Mouse (Mus musculus) lung, postnatal 25 days (tissue): Measurements from ENCODE around the gene C2cd2l.
A peak's percentile ranks its signal among the peaks of the same experiment; 100 is the strongest.
"Not testable (repeated sequence)": the region's sequence is repeated elsewhere in the genome, so short reads cannot be mapped to it uniquely, and the experiment has no call there.

ENCODE experiments used
- DNase-seq: peaks from one replicate; pipeline ENCODE4 v3.0.0; 2022; ENCODE audit warnings: low spot score

The C2cd2l gene

DNA sequence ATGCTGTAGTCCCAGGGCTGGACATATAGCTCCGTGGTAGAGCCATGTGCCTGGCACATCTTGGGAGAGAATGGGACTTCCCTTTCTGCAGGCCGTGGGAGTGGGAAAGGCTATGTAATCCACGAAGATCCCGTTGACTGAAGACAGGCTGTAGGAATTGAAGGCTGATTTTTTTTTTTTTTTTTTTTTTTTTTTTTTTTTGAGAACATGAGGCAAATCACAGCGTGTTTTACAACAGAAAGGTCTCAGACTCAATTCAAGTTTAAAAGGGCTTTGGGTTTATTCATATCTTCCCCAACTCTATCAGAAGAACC, 16.0 kb upstream of the C2cd2l start:
- DNase-seq: no peak

- no peak for DNase-seq
Measured at GRCm38 (mm10) chr9:44335331-44336092, 15.4 kb upstream of the C2cd2l start.

DNA sequence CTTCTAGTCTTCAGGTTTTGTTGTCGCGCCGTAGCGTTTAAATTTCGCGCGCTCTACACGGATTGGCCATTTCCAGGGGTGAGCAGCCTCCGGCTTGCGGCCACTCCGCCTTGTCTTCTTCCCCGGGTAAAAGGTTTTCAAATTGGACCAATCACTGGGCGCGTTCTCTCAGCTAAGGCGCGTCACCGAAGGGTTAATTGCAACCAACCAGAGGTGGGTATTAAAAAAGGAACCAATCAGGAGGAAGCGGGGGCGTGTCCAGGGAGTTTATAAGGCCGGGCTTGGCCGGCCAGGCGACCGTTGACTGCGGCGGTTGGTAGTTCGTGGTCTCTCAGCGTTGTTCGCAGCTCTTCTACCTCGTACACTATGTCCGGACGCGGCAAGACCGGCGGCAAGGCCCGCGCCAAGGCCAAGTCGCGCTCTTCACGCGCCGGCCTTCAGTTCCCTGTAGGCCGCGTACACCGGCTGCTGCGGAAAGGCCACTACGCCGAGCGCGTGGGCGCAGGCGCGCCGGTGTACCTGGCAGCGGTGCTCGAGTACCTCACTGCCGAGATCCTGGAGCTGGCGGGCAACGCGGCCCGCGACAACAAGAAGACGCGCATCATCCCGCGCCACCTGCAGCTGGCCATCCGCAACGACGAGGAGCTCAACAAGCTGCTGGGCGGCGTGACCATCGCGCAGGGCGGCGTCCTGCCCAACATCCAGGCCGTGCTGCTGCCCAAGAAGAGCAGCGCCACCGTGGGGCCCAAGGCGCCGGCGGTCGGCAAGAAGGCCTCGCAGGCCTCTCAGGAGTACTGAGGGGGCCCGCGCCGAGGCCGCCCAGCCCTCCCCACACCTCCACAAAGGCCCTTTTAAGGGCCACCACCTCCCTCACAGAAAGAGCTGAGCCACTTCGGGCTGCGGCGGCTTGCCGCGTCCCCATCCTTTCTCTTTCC, 14.6 kb upstream of the C2cd2l start, which contains the start of gene H2afx:
H2afx (plus strand) TSS at position 299 of the 935 bp plus-strand sequence.
- peak; percentile 100 for DNase-seq

- no peak for DNase-seq
Measured at GRCm38 (mm10) chr9:44332918-44333638, 13.0 kb upstream of the C2cd2l start.

DNA sequence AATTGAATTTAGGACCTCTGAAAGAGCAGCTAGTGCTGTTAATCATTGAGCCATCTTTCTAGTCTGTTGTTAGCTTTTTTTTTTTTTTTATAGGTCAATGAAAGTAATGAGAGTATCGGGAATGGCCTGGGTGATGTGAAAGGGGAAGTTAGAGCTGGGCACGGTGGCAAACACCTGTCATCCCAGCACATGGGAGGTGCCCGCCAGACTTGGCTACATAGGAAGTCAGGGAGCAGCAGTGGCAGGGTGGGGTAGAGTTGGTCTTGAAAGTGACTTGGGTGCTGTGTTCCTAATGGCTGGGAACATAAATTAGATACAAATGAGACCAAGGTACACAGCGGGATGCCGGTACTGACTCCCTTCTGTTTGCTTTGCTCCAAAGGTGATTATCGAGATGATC, 10.7 kb upstream of the C2cd2l start:
- DNase-seq: no peak

GRCm38 (mm10) chr9:44327926-44328325, 7.8 kb upstream of the C2cd2l start:
- DNase-seq: no peak

DNA sequence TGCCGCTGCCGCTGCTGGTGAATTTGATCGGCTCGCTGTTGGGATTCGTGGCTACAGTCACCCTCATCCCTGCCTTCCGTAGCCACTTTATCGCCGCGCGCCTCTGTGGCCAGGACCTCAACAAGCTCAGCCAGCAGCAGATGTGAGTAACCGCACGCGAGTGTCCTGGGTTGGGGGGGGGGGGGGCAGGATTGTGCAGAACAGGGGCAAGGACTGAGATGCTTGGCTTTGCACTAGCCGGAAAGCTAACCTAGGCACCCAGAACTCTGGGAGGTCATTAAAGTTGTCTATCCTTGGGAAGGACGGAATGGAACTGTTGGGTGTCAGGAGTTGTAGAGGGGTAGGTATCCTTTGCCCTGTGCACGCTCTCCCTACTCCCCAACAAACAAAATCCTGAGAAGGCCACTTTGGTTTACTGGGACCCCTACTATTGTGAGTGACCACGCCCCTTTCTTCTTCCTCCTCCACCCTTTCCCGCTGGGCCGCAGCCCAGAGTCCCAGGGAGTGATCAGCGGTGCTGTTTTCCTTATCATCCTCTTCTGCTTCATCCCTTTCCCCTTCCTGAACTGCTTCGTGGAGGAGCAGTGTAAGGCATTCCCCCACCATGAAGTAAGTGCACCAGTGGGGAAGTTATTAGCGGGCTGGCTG, 7.1 kb upstream of the C2cd2l start:
- DNase-seq: peak; percentile 62

DNA sequence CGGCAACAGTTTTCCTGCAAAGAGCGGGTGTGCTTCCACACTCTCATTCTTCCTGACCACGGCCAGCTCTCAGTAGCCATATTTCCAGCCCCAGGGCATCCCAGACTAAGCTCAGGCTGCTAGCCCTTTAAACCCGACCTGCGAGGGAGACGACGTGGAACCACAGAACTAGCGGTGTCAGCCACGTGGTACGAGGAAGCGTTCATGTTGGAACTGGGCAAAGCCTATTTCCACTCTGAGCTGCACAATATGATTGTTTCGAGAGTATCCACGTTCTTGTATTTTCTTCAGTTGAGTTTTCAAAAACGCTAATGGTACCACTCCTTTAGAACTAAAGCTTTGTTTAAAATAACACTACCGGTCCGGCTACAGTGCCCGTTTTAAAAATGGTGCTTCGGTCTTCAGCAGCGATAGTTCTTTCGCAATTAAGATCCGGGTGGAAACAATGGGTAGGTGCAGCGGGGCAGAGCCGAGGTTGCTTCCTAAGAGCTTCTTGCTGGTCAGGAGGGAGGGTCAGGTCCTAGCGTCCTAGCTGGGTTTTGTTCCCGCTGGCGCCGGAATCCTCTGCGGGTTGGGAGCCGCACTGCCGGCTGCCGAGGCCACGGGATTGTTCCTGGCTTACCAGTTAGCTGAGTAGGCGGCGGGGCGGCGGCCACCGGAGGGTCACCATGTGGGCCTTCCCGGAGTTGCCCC, 6.4 kb upstream of the C2cd2l start:
- DNase-seq: peak; percentile 92

- DNase-seq: no peak
Measured at GRCm38 (mm10) chr9:44325768-44326370, 5.8 kb upstream of the C2cd2l start, which contains the start of gene Dpagt1. Dpagt1 (plus strand) TSS chr9:44326019.

- DNase-seq: not testable (repeated sequence)
Measured at GRCm38 (mm10) chr9:44325032-44325767, 5.1 kb upstream of the C2cd2l start.

GRCm38 (mm10) chr9:44324147-44324546, 4.1 kb upstream of the C2cd2l start:
- no peak for DNase-seq

GRCm38 (mm10) chr9:44323656-44324055, 3.6 kb upstream of the C2cd2l start:
- not testable (repeated sequence) for DNase-seq

- DNase-seq: no peak
Measured at GRCm38 (mm10) chr9:44320799-44321133, 681 bp upstream of the C2cd2l start.

GRCm38 (mm10) chr9:44319105-44319886, 789 bp downstream of the C2cd2l start:
- DNase-seq: no peak

- no peak for DNase-seq
Measured at GRCm38 (mm10) chr9:44318826-44319095, 1.3 kb downstream of the C2cd2l start.

- no peak for DNase-seq
Measured at GRCm38 (mm10) chr9:44318076-44318825, 1.8 kb downstream of the C2cd2l start.

DNA sequence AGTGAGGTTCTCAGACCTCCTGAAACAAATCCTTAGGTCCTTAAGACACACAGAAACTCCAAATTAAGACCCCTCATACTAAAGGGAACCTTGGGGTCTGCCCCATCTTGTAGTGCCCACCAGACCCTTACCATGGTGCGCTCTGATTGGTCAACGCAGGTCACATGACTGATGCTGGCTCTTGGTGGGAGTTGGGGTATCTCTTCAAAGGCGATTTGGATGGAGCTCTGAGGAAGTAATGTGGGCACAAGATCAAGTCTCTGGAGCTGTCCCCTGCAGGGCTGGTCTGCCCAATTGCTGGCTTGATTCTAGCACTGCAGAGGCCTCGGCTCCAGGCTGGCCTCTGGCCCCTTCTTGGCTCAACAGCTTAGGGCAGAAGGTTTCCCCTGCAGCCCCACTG, 2.6 kb downstream of the C2cd2l start:
- no peak for DNase-seq

DNA sequence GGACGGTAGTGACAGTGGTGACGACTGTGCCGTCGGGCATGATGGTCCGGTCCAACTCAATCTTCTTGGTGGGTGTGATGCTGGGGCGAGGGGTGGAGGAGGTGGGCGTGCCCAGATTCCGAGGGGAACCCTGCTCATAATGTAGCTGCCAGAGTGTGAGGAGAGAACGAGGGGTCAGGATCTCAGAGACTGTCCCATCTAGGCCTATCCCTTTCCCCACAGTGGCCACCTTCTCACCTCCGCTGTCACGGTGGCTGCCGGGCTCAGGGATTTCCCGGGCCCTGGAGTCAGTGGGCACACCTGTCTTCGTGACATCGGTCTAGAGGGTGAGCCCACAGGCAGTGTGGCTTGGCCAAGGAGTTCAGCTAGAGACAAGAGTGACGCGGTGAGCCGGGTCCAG, 5.2 kb downstream of the C2cd2l start:
- DNase-seq: no peak

GRCm38 (mm10) chr9:44314257-44314547, 5.9 kb downstream of the C2cd2l start:
- no peak for DNase-seq
